Mouse (Mus musculus) E14TG2a.4 (cell line): ENCODE data around the gene Baz1b.

Experiments
- CTCF ChIP-seq: conservative IDR thresholded peaks from 2 replicates; pipeline ENCODE4 v1.5.1; 2014; ENCODE audit warnings: low read length
- NANOG ChIP-seq: IDR thresholded peaks from 2 replicates; pipeline ENCODE4 v1.6.1; 2014; ENCODE audit warnings: borderline replicate concordance, low read length, mixed read lengths
- POU5F1 ChIP-seq: IDR thresholded peaks from 2 replicates; pipeline ENCODE4 v1.6.1; 2014; ENCODE audit warnings: low read length, borderline replicate concordance

- TF ChIP-seq CTCF = no peak
- TF ChIP-seq NANOG = no peak
- no peak for TF ChIP-seq POU5F1
Observed at GRCm38 (mm10) chr5:135145532-135145931, 41.5 kb upstream of the Baz1b start.
